Mouse (Mus musculus) heart, embryonic 11.5 days (tissue): Measurements from ENCODE around the gene Dlg2. TPM values are rescaled to one million over a fixed set of nuclear protein-coding genes. Genes with fewer than 3 reads are reported as not detected.

Source experiments
- ATAC-seq: fragments of 200-750 bp; cut with Nextera tagmentation; replicated peaks from 2 replicates; pipeline ENCODE4 v1.8.0; 2017; ENCODE audit warnings: moderate library complexity; ENCODE audit not compliant: insufficient number of reproducible peaks, low FRiP score, low TSS enrichment
- H3K27ac ChIP-seq: fragments of 300-500 bp; sonication (generic); 2 replicates; pipeline ENCODE4 v1.5.1; 2014; ENCODE audit warnings: mild to moderate bottlenecking, low read depth, low read length
- H3K27me3 ChIP-seq: fragments of 300-500 bp; sonication (generic); 2 replicates; pipeline ENCODE4 v1.6.1; 2014; ENCODE audit warnings: mild to moderate bottlenecking, low read length, mixed read lengths; ENCODE audit not compliant: control insufficient read depth, insufficient read depth
- H3K36me3 ChIP-seq: fragments of 300-500 bp; sonication (generic); 2 replicates; pipeline ENCODE4 v1.6.1; 2014; ENCODE audit warnings: mild to moderate bottlenecking, low read length, moderate library complexity, mixed read lengths; ENCODE audit not compliant: control insufficient read depth, insufficient read depth
- H3K4me1 ChIP-seq: fragments of 300-500 bp; sonication (generic); 2 replicates; pipeline ENCODE4 v1.6.1; 2014; ENCODE audit warnings: low read length; ENCODE audit not compliant: control insufficient read depth, insufficient read depth
- H3K4me2 ChIP-seq: fragments of 300-500 bp; sonication (generic); 2 replicates; pipeline ENCODE4 v1.6.1; 2014; ENCODE audit warnings: mild to moderate bottlenecking, moderate library complexity
- H3K4me3 ChIP-seq: fragments of 300-500 bp; sonication (generic); 2 replicates; pipeline ENCODE4 v1.5.1; 2014; ENCODE audit warnings: low read depth, low read length
- H3K9ac ChIP-seq: fragments of 300-500 bp; sonication (generic); 2 replicates; pipeline ENCODE4 v1.6.1; 2014; ENCODE audit warnings: mild to moderate bottlenecking, low read depth, low read length, moderate library complexity
- H3K9me3 ChIP-seq: fragments of 300-500 bp; sonication (generic); replicated peaks from 2 replicates; pipeline ENCODE4 v1.6.1; 2016; ENCODE audit warnings: low read length; ENCODE audit not compliant: control insufficient read depth
- WGBS: fragments of 180-500 bp; shearing (Covaris S2); extraction: QIAGEN DNeasy Blood & Tissue Kit; methylation state at CpG from one replicate; pipeline ENCODE4 v1.1.7; 2014; ENCODE audit not compliant: insufficient replicate concordance; 5-methylcytosine and 5-hydroxymethylcytosine counted together
- polyA plus RNA-seq: library from polyadenylated mRNA; unstranded; fragments of >200 nt; fragmentation: Nextera tagmentation; extraction: Ambion mirVana; gene quantifications from 2 replicates; pipeline ENCODE4 v1.2.1, GENCODE M21; 2014

Dlg2 gene
- polyA plus RNA-seq, 1 experiment from 2014 or later = 8.5 TPM

- H3K4me1 ChIP-seq = no peaks in the 10 kb centered on the region
Measured at GRCm38 (mm10) chr7:91154096-91154495, 677.6 kb downstream of the Dlg2 start.

GRCm38 (mm10) chr7:91159144-91159543 lies 682.7 kb downstream of the Dlg2 start:
- no peaks in the 10 kb centered on the region for H3K27me3 ChIP-seq
- no peak overlapping the region for H3K9ac ChIP-seq
- WGBS = 77% methylated on average over 5 of the region's 5 CpGs
- H3K9me3 ChIP-seq = no peaks in the 10 kb centered on the region
- H3K4me2 ChIP-seq = no peak overlapping the region
- no peak overlapping the region for H3K4me3 ChIP-seq
- H3K36me3 ChIP-seq = no peaks in the 10 kb centered on the region
- no peaks in the 10 kb centered on the region for H3K4me1 ChIP-seq
- H3K27ac ChIP-seq = no peak overlapping the region
- no peak for ATAC-seq

More at GRCm38 (mm10) chr7:91154096-91154495, 677.6 kb downstream of the Dlg2 start:
- Histone ChIP-seq H3K9me3 (no peaks in the 10 kb centered on the region), H3K27ac (no peak overlapping the region), H3K9ac (no peak overlapping the region), H3K4me2 (no peak overlapping the region), H3K4me3 (no peak overlapping the region), H3K27me3 (no peaks in the 10 kb centered on the region), H3K36me3 (no peaks in the 10 kb centered on the region)
- 74% methylated on average over 1 of the region's 1 CpGs for WGBS
- no peak for ATAC-seq

GRCm38 (mm10) chr7:91161643-91162175 lies 685.2 kb downstream of the Dlg2 start:
- no peaks in the 10 kb centered on the region for H3K9me3 ChIP-seq
- H3K36me3 ChIP-seq = no peaks in the 10 kb centered on the region
- no peak overlapping the region for H3K4me2 ChIP-seq
- H3K4me1 ChIP-seq = no peaks in the 10 kb centered on the region
- no peaks in the 10 kb centered on the region for H3K27me3 ChIP-seq
- no peak for ATAC-seq
- H3K4me3 ChIP-seq = no peak overlapping the region
- 71% methylated on average over 2 of the region's 2 CpGs for WGBS
- H3K9ac ChIP-seq = no peak overlapping the region
- H3K27ac ChIP-seq = no peak overlapping the region

- H3K4me1 ChIP-seq = no peaks in the 10 kb centered on the region
- ATAC-seq = no peak
- no peak overlapping the region for H3K9ac ChIP-seq
- no peaks in the 10 kb centered on the region for H3K36me3 ChIP-seq
- 76% methylated on average over 2 of the region's 2 CpGs for WGBS
- H3K4me2 ChIP-seq = no peak overlapping the region
- H3K9me3 ChIP-seq = no peaks in the 10 kb centered on the region
- H3K27me3 ChIP-seq = no peaks in the 10 kb centered on the region
- no peak overlapping the region for H3K27ac ChIP-seq
- no peak overlapping the region for H3K4me3 ChIP-seq
Measured at GRCm38 (mm10) chr7:91173560-91173959, 697.1 kb downstream of the Dlg2 start.

GRCm38 (mm10) chr7:91188211-91188610 lies 711.7 kb downstream of the Dlg2 start:
- Histone ChIP-seq H3K27me3 (no peaks in the 10 kb centered on the region), H3K27ac (no peak overlapping the region), H3K9ac (no peak overlapping the region), H3K4me3 (no peak overlapping the region), H3K36me3 (no peaks in the 10 kb centered on the region), H3K4me1 (no peaks in the 10 kb centered on the region), H3K9me3 (no peaks in the 10 kb centered on the region), H3K4me2 (no peak overlapping the region)
- WGBS = 83% methylated on average over 2 of the region's 2 CpGs
- ATAC-seq = no peak

GRCm38 (mm10) chr7:91199372-91199771 lies 722.9 kb downstream of the Dlg2 start:
- H3K9me3 ChIP-seq = no peaks in the 10 kb centered on the region
- 79% methylated on average over 1 of the region's 1 CpGs for WGBS

GRCm38 (mm10) chr7:91208083-91208852 lies 731.8 kb downstream of the Dlg2 start:
- H3K4me2 ChIP-seq = no peak overlapping the region
- ATAC-seq = no peak
- no peaks in the 10 kb centered on the region for H3K9me3 ChIP-seq
- 71% methylated on average over 5 of the region's 5 CpGs for WGBS
- H3K4me3 ChIP-seq = no peak overlapping the region
- H3K27me3 ChIP-seq = no peaks in the 10 kb centered on the region
- H3K9ac ChIP-seq = no peak overlapping the region
- H3K36me3 ChIP-seq = no peaks in the 10 kb centered on the region
- H3K27ac ChIP-seq = no peak overlapping the region
- no peaks in the 10 kb centered on the region for H3K4me1 ChIP-seq

More at GRCm38 (mm10) chr7:91199372-91199771, 722.9 kb downstream of the Dlg2 start:
- Histone ChIP-seq H3K4me3 (no peak overlapping the region), H3K9ac (no peak overlapping the region), H3K36me3 (no peaks in the 10 kb centered on the region), H3K27ac (no peak overlapping the region), H3K4me1 (no peaks in the 10 kb centered on the region), H3K27me3 (no peaks in the 10 kb centered on the region), H3K4me2 (no peak overlapping the region)
- no peak for ATAC-seq

GRCm38 (mm10) chr7:91208973-91209372 lies 732.5 kb downstream of the Dlg2 start:
- Histone ChIP-seq H3K9ac (no peak overlapping the region), H3K4me3 (no peak overlapping the region), H3K27me3 (no peaks in the 10 kb centered on the region), H3K36me3 (no peaks in the 10 kb centered on the region), H3K9me3 (no peaks in the 10 kb centered on the region), H3K4me1 (no peaks in the 10 kb centered on the region), H3K27ac (no peak overlapping the region), H3K4me2 (no peak overlapping the region)
- ATAC-seq = no peak
- 63% methylated on average over 6 of the region's 6 CpGs for WGBS

GRCm38 (mm10) chr7:91212236-91212635 lies 735.8 kb downstream of the Dlg2 start:
- no peaks in the 10 kb centered on the region for H3K36me3 ChIP-seq
- H3K4me2 ChIP-seq = no peak overlapping the region
- no peaks in the 10 kb centered on the region for H3K9me3 ChIP-seq
- no peak overlapping the region for H3K9ac ChIP-seq
- H3K4me3 ChIP-seq = no peak overlapping the region
- no peaks in the 10 kb centered on the region for H3K4me1 ChIP-seq
- WGBS = 81% methylated on average over 1 of the region's 1 CpGs
- no peak for ATAC-seq
- H3K27ac ChIP-seq = no peak overlapping the region
- no peaks in the 10 kb centered on the region for H3K27me3 ChIP-seq
